Mouse (Mus musculus) v-Abl transformed pro-B cells (cell line): ENCODE measurements around the gene Galnt16.

Experiments
- in situ Hi-C, 2 experiments: fragments of 400-800 bp; cut with MboI; formaldehyde crosslinking; loops; one replicate each; pipeline ENCODE4 v1.15.1; 2025; ENCODE audit not compliant: unreplicated experiment in 2 of 2

Gene Galnt16

DNA sequence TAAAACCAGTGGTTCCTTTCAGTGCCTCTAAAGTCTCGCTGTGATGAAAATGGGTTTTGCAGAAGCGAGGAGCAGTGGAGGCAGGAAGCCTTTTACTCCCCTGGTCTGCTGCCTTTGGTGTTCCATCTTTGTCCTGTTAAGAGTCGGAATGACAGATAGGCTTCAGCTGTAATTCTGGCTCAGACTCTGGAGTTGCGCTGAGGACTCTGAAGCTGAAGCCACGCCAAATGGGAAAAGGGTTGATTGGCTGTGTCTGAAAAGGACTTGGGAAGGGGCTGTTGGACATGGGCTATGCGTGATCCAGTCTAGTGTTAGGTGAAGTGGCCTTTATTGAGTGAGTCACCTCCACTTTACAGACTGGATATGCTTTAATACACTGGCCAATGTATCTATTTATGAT is 12.6 kb downstream of the Galnt16 start:
- in situ Hi-C loops: no loop called here

DNA sequence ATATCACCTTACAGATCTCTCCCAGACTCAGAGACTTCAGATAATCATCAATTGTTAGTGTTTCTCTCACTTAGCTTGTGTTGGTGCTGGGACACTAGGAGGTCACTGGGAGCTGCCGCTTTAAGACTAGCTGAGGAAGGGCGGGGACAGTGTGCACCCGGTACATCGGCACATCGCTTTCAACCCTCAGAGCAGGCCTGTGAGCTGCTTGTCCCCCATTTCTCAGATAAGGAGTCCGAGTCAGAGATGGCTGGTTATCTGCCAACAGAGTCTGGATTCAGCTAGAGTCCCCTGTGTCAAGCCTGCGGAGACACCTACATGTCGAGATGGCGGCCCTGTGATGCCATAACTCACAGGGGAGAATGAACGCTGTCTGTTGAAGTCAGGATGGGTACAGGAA is 13.5 kb downstream of the Galnt16 start:
- in situ Hi-C loops: no loop called here

DNA sequence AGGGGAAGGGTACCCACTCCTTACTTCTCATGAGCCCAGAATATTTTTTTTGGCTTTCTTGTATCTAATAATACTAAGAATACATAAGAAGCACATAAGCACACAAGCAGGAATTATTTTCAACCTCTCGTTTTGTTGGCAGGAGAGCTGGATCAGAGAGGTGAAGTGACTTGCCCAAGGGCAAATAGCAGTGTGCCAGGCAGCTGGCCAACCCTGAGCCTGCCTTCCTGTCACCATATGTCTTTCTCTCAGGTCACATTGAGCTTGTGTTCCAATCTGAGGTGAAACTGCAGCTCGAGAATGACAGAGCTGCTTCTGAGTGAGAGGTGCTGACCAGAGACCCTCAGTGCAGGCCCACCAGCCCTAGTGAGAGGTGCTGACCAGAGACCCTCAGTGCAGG is 15.8 kb downstream of the Galnt16 start:
- in situ Hi-C loops: no loop called here

DNA sequence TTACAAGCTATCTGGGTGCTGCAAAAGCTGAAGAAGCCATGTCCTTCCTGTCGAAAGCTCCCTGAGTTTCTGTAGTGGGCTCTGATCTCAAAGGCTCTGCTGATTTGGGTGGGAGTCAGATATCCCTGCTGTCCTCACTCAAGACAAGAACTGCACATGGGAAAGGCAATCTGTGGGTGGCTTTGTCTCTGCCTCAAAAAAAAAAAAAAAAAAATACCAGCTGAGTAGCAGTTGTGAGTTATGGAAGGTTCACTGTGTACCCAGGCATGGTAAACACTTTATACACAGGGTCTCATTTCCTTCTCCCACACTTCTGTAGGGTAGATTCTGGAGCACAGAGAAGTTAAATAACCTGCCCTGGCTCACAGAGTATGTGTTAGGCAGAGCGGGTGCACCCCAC is 19.2 kb downstream of the Galnt16 start:
- in situ Hi-C loops: no loop called here

DNA sequence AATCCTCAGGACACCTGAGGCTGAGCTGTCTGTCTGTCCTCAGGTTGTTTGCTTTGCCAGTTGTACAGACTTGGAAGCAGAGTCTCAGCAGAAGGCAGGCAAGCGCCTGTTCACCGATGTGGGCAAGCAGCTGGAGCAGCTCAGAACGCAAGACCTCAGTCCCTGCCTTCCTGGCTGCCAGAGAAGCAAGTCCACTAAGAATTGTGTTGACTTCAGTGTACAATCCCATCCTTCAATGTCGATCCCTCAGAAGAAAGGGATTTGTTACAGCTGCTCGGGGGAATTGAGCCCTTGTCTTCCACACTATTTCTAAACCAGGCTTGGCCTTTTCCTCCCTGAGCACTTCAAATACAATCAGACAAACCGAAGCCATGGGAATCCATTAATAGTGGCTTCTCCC is 20.2 kb downstream of the Galnt16 start:
- in situ Hi-C loops: no loop called here

DNA sequence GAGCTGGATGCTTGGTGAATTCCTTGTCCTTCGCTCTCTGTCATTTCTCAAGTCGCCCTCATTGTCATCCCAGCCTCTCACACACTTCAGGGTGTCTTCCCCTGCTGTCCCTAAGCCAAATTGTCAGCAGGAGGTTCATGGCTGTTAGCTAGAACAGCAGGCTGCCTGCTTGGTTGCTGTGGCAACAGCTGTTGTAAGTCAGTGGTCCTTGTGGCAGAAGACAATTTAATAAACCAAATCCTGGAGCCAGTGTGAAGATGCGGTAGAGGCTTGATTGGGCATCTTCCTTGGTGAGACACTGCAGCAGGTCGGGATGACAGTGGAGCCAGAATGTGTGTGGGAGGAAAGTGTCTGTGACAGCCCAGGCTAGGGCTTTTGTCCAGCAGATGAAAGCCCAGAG is 27.2 kb downstream of the Galnt16 start:
- in situ Hi-C loops: no loop called here

DNA sequence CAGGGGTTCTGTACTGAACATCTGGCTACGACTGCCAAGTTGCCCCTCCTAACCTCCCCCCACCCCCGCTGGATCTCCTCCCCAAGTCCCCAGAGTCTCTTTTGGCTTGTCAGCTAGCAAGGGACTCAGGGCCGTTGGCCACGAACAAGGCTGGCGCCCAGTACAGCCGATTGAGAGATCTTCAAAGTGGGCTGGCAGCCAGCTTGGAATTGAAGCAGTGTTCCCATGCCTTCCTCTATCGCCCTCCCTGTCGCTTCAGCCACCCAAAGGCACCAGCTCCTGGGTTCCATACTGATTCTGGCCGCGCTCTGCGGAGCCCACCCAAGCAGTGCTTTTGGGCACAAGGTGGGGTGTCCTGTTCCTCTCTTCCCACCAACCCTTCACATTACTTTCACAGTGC is 31.6 kb downstream of the Galnt16 start:
- in situ Hi-C loops: no loop called here

DNA sequence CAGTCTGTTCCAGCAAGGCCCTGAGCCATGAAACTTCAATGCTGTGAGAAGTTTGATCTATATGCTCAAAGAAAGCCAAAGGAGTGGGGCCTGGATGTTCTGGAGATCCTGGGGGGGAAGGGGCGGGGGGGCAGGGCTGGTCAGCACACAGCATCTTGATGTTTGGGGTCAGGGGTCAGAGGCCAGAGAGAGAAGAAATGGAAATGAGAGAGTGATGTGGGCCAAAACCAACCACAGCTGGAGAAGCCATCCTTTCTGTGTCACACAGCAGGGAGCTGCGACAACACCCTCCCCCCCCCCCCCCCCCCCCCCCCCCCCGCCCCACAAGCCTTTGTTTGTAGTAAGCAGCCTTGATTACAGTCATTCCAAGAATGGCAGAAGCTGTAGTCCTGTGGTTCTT is 35.1 kb downstream of the Galnt16 start:
- in situ Hi-C loops: no loop called here

DNA sequence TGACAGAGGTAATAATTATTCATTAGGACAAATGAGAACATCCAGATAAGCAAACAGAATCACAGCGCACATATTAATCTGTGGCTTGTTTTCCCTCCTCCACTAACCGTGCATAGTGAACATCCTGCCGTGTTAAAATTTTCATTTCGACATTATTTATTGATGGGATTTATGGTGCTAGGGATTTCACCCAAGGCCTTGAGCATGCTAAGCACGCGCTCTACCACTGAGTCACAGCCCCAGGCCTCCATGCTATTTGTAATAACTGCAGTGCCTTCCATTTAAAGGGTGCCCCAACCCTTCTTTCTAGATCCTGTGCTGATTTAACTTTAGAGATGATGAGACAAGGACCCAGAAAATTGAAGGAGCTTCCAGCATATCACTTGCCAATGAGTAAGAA is 36.2 kb downstream of the Galnt16 start:
- in situ Hi-C loops: no loop called here

DNA sequence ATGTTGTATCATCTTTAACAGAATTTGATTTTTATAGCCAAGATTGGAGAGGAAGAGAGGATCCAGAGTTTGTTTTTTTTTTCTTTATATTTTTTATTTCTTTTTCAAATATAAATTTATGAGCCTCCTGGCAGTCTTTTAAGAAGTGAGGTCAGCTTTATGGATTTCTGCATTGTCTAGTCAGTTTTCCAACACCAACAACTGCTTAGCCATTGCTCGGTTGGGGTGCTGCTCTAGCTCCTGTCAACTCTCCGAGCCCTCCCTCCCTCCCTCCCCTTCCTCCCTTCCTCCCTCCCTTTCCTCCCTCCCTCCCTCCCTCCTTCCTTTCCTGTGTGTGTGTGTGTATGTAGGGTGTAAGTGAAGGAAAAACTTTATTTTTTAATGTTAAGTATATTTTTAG is 43.8 kb downstream of the Galnt16 start:
- in situ Hi-C loops: no loop called here

DNA sequence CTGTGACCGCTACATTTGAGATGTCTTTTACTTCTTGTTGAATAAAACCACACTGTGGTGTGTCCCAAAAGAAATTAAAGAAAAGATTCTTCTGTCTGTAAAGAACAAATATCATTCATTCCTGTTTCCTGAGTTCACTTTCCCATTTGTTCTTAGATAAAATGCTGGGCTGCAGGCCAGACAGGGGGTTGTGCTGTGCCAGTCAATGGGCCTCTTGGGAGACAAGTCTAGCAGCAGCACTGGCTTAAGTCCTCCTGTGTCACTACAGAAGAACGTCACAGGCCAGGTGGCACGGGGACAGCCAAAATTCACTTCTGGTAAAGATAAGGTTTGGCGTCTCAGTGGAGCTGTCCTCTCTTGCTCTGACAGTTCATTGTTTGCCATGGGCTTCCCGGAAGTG is 44.7 kb downstream of the Galnt16 start:
- in situ Hi-C loops: no loop called here

DNA sequence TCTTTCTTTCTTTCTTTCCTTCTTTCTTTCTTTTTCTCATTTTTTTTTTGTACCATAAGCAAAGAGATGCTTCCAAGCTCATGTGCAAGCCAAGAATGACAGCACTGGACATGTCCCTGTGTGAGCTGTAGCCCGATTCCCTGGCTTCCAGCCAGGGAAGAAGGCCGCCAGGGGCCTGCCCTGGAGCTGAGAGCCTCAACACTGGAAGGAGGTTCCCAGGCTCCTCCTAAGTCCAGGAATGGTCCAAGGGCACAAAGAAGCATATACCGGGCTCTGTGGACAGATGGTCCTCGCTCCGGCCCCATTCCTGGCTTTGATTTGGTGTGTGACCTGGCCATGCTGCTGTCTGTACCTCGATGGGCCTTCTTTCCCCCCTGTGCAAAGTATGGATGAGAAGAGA is 46.9 kb downstream of the Galnt16 start:
- in situ Hi-C loops: no loop called here

DNA sequence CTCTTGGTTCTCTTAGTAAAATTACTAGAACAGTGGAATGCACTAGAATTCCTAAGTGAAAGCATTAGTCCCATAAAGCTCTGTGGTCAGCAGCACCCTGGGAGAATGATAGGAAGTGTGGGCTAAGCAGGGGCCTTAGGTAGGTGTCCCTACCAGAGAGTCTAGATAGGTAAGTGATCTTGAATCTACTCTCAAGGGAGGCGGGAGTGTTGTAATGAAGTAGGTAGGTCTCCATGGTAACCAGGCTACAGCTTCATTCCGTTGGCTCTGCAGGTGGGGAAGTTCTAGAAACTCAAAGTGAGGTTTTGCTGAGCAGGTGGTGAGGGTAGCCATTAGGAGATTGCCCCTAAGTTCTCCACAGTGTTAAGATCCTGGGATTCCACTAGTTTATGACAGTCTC is 47.7 kb downstream of the Galnt16 start:
- in situ Hi-C loops: no loop called here

DNA sequence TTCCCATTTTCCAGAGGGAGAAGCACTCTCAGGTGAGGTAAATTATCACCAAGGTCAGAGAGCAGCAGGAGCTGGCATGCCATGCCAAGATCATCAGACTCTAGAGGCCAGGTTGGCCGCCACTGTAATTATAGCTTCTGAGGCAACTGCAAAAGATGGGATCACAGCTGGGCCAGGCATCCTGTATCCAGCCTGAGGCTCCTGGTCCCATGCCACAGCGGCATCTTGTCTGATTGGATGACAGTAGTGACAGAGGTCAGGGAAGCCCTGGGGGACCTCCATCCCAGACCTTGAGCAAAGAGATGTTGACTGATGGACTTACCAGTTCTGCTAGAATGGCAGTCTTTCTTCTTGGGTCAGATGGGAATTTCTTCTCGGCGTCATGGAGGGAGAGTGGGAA is 48.4 kb downstream of the Galnt16 start:
- in situ Hi-C loops: no loop called here

DNA sequence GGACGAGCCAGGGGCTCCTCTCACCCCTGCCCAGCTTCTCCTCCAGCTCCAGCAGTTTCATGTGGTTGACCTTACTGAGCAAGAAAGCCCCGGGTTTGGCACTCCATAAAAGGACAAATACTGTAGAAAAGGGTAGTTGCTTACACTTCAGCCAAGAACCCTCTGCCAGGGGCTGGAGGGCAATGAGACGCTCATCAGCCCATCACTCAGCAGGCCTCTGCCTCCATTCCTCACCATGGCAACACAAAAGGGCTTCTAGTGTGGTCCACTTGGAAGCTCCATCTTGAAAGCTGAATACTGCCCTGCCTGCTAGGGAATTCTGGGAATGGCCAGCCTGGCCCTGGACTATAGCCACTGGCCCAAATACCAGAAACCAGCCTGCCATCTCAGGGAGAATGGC is 49.3 kb downstream of the Galnt16 start:
- in situ Hi-C loops: no loop called here

DNA sequence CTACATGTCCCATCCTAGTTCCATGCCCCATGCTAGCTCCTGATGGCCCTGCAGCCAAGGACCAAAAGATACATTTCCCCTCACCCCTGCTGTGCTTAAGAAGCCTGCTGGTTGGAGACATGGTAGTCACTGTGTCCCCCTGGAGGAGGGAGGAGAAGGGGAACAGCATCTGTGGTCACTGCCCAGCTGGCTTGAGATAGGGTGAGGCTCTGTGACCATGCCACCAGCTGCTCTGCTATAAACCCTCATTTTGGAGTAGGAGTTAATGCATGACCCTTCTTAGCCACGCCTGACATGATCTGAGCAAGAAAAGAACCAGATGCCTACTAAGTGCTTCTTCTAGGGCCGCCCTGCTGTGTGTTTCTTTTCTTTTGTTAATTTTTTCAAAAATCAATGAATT is 51.5 kb downstream of the Galnt16 start:
- in situ Hi-C loops: no loop called here

DNA sequence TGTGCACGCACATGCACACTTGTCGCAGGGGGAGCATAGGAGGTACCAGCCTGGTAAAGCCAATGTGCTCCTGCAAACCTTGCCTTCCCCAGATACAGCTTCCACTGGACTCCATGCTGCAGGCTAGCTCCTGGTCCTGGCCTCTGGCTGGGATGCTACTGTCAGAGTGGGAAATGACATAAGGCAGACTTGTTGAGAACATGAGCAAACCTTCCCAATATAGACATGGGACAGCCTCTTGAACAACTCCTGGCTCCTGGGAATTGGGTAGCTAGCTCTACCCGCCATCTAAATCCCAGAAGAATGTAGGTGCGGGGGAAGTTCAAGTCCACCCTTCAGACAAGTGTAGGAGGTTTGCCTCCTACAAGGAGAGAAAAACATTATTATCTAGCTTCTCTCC is 56.2 kb downstream of the Galnt16 start:
- in situ Hi-C loops: no loop called here

DNA sequence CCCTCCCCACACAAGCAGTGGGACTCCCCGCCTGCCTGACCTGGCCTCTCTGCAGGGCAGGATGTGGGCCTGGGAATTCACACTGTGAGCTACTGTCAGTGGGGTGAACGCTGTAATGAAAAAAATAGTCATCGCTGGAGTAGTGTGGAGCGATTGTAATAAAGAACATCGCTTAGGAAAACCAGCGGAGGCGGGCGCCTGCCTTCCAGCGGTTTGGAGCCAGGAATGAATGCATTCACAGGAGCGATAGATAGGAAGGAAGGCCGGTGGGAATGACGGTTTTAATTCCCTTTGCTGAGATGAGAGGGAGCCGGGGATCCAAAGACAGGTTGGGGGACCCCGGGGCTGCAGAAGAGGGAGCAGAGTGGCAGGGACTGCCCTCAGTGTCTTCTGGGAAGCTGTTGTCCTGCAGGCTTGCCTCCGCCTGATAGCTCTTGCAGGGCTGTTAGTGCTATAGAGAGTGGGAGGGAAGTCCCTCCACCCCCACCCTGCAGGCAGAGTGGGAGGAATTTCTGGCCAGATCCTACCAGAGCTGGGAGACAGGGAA is 56.8 kb downstream of the Galnt16 start:
- in situ Hi-C loops: no loop called here

DNA sequence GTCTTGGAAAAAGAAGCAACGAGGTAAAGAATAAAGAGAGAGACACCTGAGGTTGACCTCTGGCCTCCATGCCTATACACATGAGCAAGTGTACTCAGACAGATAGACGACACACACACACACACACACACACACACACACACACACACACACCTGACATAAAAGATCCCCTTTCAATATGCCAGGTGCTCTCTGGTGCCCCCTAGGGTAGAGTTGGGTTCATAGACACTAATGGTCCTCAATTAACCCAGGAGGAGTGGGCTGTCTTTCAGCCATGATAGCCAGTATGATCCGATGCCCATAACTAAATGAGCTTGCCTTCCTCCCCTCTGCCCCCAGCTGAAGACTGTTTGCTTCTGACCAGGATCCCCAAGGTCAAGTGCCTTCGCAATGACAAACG is 59.0 kb downstream of the Galnt16 start:
- in situ Hi-C loops: no loop called here

DNA sequence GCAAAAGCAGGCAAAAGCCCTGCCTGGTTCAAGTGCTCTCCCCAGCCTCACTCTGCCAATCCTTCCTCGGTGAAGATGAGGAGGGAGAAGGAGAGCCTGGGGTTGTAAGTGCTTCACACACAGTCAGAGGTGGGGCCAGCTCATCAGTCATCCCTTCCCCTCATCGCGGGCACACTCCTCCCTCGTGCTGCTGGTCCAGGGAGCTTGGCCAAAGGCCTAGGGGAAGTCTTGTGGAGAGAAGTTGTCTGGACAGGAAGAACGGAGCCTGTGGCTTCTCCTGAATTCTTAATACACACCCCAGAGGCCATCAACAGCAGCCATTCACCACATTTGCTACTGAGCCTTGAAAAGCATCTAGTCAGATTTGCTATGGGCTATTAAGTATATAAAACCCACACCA is 63.3 kb downstream of the Galnt16 start:
- in situ Hi-C loops: no loop called here

DNA sequence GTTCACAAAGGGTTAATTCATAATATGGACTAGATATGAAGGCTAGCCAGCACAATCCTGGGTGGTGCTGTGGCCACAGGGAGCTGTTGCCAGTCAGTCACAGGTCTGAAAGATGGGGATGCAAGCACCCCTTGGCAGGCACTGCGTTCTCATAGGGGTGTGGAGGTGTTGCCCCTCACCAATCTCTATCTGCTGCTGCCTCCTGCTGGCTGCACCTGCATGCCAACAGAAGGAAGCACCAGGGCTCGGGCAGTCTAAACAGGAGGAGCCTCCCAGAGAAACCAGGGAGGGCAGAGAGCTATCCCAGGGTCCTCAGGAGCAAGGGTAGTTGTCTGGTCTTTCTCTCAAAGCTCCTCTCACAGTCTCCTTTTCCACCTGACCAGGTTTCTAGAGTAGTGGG is 66.9 kb downstream of the Galnt16 start:
- in situ Hi-C loops: no loop called here

DNA sequence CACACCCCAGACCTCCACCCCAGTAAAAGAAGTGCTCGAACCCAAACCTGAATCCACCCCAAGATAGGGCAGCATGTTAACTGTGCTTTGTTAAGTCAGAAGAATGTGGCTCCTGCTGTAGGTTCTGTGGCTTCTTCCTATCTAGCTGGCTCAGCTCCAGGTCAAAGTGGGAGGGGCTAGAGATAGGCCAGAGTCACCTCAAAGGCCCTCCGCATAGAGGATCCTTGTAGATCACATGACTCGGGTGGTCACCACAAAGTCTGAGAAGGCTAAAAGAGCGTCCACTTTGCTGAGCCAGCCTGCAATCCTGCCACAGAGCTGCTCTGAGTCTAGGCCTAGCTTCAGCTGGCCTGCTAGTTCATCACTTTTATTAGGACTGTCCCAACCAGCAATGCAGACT is 76.1 kb downstream of the Galnt16 start:
- in situ Hi-C loops: no loop called here

DNA sequence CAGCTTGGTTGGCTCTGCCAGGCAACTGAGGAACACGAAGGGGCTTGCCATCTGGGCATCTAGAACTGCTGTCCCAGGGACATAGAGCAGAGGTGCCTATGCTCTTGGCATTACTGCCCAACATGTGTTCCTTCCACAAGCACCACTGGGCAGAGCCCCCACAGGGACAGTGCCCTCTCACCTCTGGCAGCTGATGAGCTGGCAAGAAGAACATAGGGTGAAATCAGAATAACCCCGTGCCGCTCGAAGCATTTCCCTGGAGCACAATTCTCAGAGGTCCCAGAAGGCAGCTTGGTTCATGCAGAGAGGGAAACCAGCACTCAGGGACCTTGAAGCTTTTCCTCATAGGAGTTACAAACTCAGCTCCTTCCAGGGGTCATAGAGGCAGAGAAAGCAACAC is 76.7 kb downstream of the Galnt16 start:
- in situ Hi-C loops: no loop called here

DNA sequence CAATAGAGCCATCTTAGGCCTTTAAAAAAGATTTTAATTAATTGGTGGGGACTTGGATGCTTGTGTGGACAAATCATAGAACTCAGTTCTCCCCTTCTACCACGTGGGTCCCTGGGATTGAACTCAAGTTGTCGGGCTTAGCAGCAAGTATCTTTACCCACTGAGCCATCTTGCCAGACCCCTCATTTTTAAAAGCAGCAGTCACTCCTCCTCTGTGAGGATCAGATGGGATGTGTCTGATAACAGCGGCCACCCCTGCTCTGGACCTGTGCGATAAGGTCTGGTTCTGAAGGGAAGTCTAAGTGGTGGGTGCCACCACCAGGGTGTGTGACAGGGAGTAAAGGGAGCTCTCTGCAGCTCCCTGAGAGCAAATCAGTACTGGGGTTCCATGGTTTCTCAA is 77.5 kb downstream of the Galnt16 start:
- in situ Hi-C loops: no loop called here
